Mouse (Mus musculus) heart, embryonic 10.5 days (tissue): ENCODE data around the gene Ppp3cb. TPM values are rescaled to one million over a fixed set of nuclear protein-coding genes. Genes with fewer than 3 reads are reported as not detected.

Source experiments
- DNase-seq: peaks from one replicate; pipeline ENCODE4 v3.0.0-alpha.2; 2017; ENCODE audit warnings: low spot score
- H3K27ac ChIP-seq: fragments of 300-500 bp; sonication (generic); 2 replicates; pipeline ENCODE4 v1.5.1; 2016; ENCODE audit warnings: mild to moderate bottlenecking
- H3K27me3 ChIP-seq: fragments of 300-500 bp; sonication (generic); 2 replicates; pipeline ENCODE4 v1.6.1; 2016; ENCODE audit warnings: mild to moderate bottlenecking; ENCODE audit not compliant: poor library complexity, insufficient read depth, severe bottlenecking
- H3K36me3 ChIP-seq: fragments of 300-500 bp; sonication (generic); 2 replicates; pipeline ENCODE4 v1.6.1; 2016; ENCODE audit warnings: mild to moderate bottlenecking, moderate library complexity
- H3K4me1 ChIP-seq: fragments of 300-500 bp; sonication (generic); 2 replicates; pipeline ENCODE4 v1.6.1; 2016; ENCODE audit warnings: mild to moderate bottlenecking
- H3K4me3 ChIP-seq: fragments of 300-500 bp; sonication (generic); 2 replicates; pipeline ENCODE4 v1.5.1; 2016; ENCODE audit warnings: mild to moderate bottlenecking, moderate library complexity
- H3K9me3 ChIP-seq: fragments of 300-500 bp; sonication (generic); 2 replicates; pipeline ENCODE4 v1.6.1; 2016; ENCODE audit warnings: mild to moderate bottlenecking, moderate library complexity
- WGBS: fragments of 180-500 bp; shearing (Covaris S2); methylation state at CpG from one replicate; pipeline ENCODE4 v1.1.7; 2016; 5-methylcytosine and 5-hydroxymethylcytosine counted together
- polyA plus RNA-seq: library from polyadenylated mRNA; unstranded; fragments of >200 nt; fragmentation: Nextera tagmentation; extraction: Ambion mirVana; gene quantifications from 2 replicates; pipeline ENCODE4 v1.2.1, GENCODE M21; 2016

The Ppp3cb gene
- polyA plus RNA-seq, 1 experiment from 2014 or later: 37.8 TPM

- Histone ChIP-seq H3K27ac (no peak overlapping the region), H3K27me3 (no peaks in the 10 kb centered on the region), H3K4me3 (no peak overlapping the region), H3K4me1 (no peaks in the 10 kb centered on the region), H3K9me3 (no peaks in the 10 kb centered on the region), H3K36me3 (peaks cover 26% of the 10 kb centered on the region; the same call in 1 of the 2 replicates)
- no peak for DNase-seq
- 84% methylated on average over 4 of the region's 4 CpGs for WGBS
These were observed 16.7 kb downstream of the Ppp3cb start for GRCm38 (mm10) chr14:20529643-20530042.

GRCm38 (mm10) chr14:20520179-20520578 is 26.2 kb downstream of the Ppp3cb start:
- Histone ChIP-seq H3K4me1 (no peaks in the 10 kb centered on the region), H3K9me3 (no peaks in the 10 kb centered on the region), H3K27me3 (no peaks in the 10 kb centered on the region), H3K36me3 (peaks cover 54% of the 10 kb centered on the region), H3K27ac (no peak overlapping the region), H3K4me3 (no peak overlapping the region)
- 97% methylated on average over 2 of the region's 2 CpGs for WGBS
- no peak for DNase-seq

- WGBS: 68% methylated on average over 2 of the region's 2 CpGs
- no peaks in the 10 kb centered on the region for H3K9me3 ChIP-seq
- no peak overlapping the region for H3K4me3 ChIP-seq
- H3K36me3 ChIP-seq: peaks cover 15% of the 10 kb centered on the region
- H3K27ac ChIP-seq: no peak overlapping the region
- H3K4me1 ChIP-seq: no peaks in the 10 kb centered on the region
- H3K27me3 ChIP-seq: no peaks in the 10 kb centered on the region
- no peak for DNase-seq
These were observed 37.9 kb downstream of the Ppp3cb start for GRCm38 (mm10) chr14:20508424-20508823.

- H3K36me3 ChIP-seq: peaks cover 30% of the 10 kb centered on the region
- no peaks in the 10 kb centered on the region for H3K9me3 ChIP-seq
- WGBS: 95% methylated on average over 10 of the region's 10 CpGs
These were observed 43.4 kb downstream of the Ppp3cb start for GRCm38 (mm10) chr14:20502966-20503365.

GRCm38 (mm10) chr14:20499982-20500381 is 46.4 kb downstream of the Ppp3cb start:
- Histone ChIP-seq H3K27me3 (no peaks in the 10 kb centered on the region), H3K36me3 (peaks cover 51% of the 10 kb centered on the region), H3K4me1 (no peaks in the 10 kb centered on the region), H3K27ac (no peak overlapping the region), H3K9me3 (no peaks in the 10 kb centered on the region), H3K4me3 (no peak overlapping the region)
- no peak for DNase-seq
- WGBS: 90% methylated on average over 3 of the region's 3 CpGs

More at GRCm38 (mm10) chr14:20502966-20503365, 43.4 kb downstream of the Ppp3cb start:
- no peak overlapping the region for H3K27ac ChIP-seq
- no peak for DNase-seq
- no peaks in the 10 kb centered on the region for H3K4me1 ChIP-seq
- no peaks in the 10 kb centered on the region for H3K27me3 ChIP-seq
- no peak overlapping the region for H3K4me3 ChIP-seq

GRCm38 (mm10) chr14:20496603-20497002 is 49.8 kb downstream of the Ppp3cb start, which contains the start of gene Mss51:
Gene Mss51 (minus strand): TSS chr14:20496901.
- WGBS: 81% methylated on average over 2 of the region's 2 CpGs
- Histone ChIP-seq H3K27ac (no peak within 1 kb of the TSS), H3K36me3 (peaks cover 59% of the 10 kb centered on the region), H3K27me3 (no peaks in the 10 kb centered on the region), H3K9me3 (no peaks in the 10 kb centered on the region), H3K4me1 (no peaks in the 10 kb centered on the region), H3K4me3 (no peak within 1 kb of the TSS)
- no peak for DNase-seq

GRCm38 (mm10) chr14:20486031-20486430 is 60.3 kb downstream of the Ppp3cb start:
- no peak overlapping the region for H3K27ac ChIP-seq
- DNase-seq: no peak
- peaks cover 3% of the 10 kb centered on the region for H3K4me1 ChIP-seq
- H3K36me3 ChIP-seq: peaks cover 37% of the 10 kb centered on the region
- H3K4me3 ChIP-seq: no peak overlapping the region
- 95% methylated on average over 5 of the region's 5 CpGs for WGBS
- no peaks in the 10 kb centered on the region for H3K27me3 ChIP-seq
- H3K9me3 ChIP-seq: no peaks in the 10 kb centered on the region

GRCm38 (mm10) chr14:20482051-20482751 is 64.2 kb downstream of the Ppp3cb start:
- H3K27ac ChIP-seq: no peak overlapping the region
- peaks cover 17% of the 10 kb centered on the region for H3K4me1 ChIP-seq
- no peaks in the 10 kb centered on the region for H3K9me3 ChIP-seq
- no peaks in the 10 kb centered on the region for H3K27me3 ChIP-seq
- H3K36me3 ChIP-seq: peaks cover 27% of the 10 kb centered on the region
- 91% methylated on average over 7 of the region's 7 CpGs for WGBS
- H3K4me3 ChIP-seq: no peak overlapping the region
- DNase-seq: no peak

- Histone ChIP-seq H3K27ac (no peak overlapping the region), H3K4me1 (peaks cover 17% of the 10 kb centered on the region), H3K36me3 (peaks cover 22% of the 10 kb centered on the region), H3K27me3 (no peaks in the 10 kb centered on the region), H3K4me3 (no peak overlapping the region), H3K9me3 (no peaks in the 10 kb centered on the region)
- 20% methylated on average over 5 of the region's 5 CpGs for WGBS
- DNase-seq: peak; percentile 87
These were observed 65.2 kb downstream of the Ppp3cb start for GRCm38 (mm10) chr14:20481211-20481610.

GRCm38 (mm10) chr14:20480195-20480579 is 66.2 kb downstream of the Ppp3cb start:
- Histone ChIP-seq H3K4me3 (peak overlapping the region; percentile 88), H3K36me3 (peaks cover 18% of the 10 kb centered on the region), H3K4me1 (peaks cover 17% of the 10 kb centered on the region), H3K27ac (peak overlapping the region; percentile 87; the same call in 1 of the 2 replicates), H3K27me3 (no peaks in the 10 kb centered on the region), H3K9me3 (no peaks in the 10 kb centered on the region)
- 68% methylated on average over 1 of the region's 1 CpGs for WGBS
- DNase-seq: no peak

GRCm38 (mm10) chr14:20479291-20480194 is 66.8 kb downstream of the Ppp3cb start, which contains the start of gene Anxa7:
Gene Anxa7 (minus strand): TSS chr14:20480133.
- DNase-seq: peak; percentile 93
- peak within 1 kb of the TSS; percentile 88 for H3K4me3 ChIP-seq
- H3K4me1 ChIP-seq: peaks cover 17% of the 10 kb centered on the region
- H3K36me3 ChIP-seq: peaks cover 11% of the 10 kb centered on the region
- WGBS: under 1% methylated on average over 48 of the region's 48 CpGs
- H3K27me3 ChIP-seq: no peaks in the 10 kb centered on the region
- H3K27ac ChIP-seq: peak within 1 kb of the TSS; percentile 87
- H3K9me3 ChIP-seq: no peaks in the 10 kb centered on the region

- WGBS: 9% methylated on average over 7 of the region's 7 CpGs
- H3K27ac ChIP-seq: peak overlapping the region; percentile 87
These were observed 67.6 kb downstream of the Ppp3cb start for GRCm38 (mm10) chr14:20478801-20479200.

GRCm38 (mm10) chr14:20478385-20478784 is 68.0 kb downstream of the Ppp3cb start:
- Histone ChIP-seq H3K27ac (peak overlapping the region; percentile 87; the same call in 1 of the 2 replicates), H3K4me3 (peak overlapping the region; percentile 88), H3K9me3 (no peaks in the 10 kb centered on the region), H3K36me3 (no peaks in the 10 kb centered on the region; the same call in 1 of the 2 replicates), H3K27me3 (no peaks in the 10 kb centered on the region), H3K4me1 (peaks cover 17% of the 10 kb centered on the region)
- 52% methylated on average over 3 of the region's 3 CpGs for WGBS
- DNase-seq: no peak

More at GRCm38 (mm10) chr14:20478801-20479200, 67.6 kb downstream of the Ppp3cb start:
- no peaks in the 10 kb centered on the region for H3K27me3 ChIP-seq
- H3K36me3 ChIP-seq: peaks cover 4% of the 10 kb centered on the region
- H3K4me3 ChIP-seq: peak overlapping the region; percentile 88
- DNase-seq: peak; percentile 81
- H3K4me1 ChIP-seq: peaks cover 17% of the 10 kb centered on the region
- no peaks in the 10 kb centered on the region for H3K9me3 ChIP-seq
